Mouse (Mus musculus): ENCODE data around the gene Cdc42ep3.

The Cdc42ep3 gene

GRCm38 (mm10) chr17:79290697-79291096, 64.2 kb downstream of the Cdc42ep3 start:
- no peak for DNase-seq (ENCODE audit: extremely low spot score)

GRCm38 (mm10) chr17:79287302-79287701, 67.6 kb downstream of the Cdc42ep3 start:
- DNase-seq (ENCODE audit: extremely low spot score) = no peak

GRCm38 (mm10) chr17:79285030-79285601, 69.8 kb downstream of the Cdc42ep3 start:
- no peak for DNase-seq (ENCODE audit: extremely low spot score)
